Mouse (Mus musculus) kidney, postnatal 25 days (tissue): ENCODE data around the gene Cadm1.

ENCODE experiments used
- DNase-seq, 2 experiments: peaks; one replicate each; pipeline ENCODE4 v3.0.0; 2021; ENCODE audit warnings: mixed read lengths in 2 of 2

Cadm1 gene

GRCm38 (mm10) chr9:47609443-47609842 is 79.5 kb downstream of the Cadm1 start:
- DNase-seq, result no peak

- DNase-seq, result no peak
Measured at GRCm38 (mm10) chr9:47610316-47610715, 80.3 kb downstream of the Cadm1 start.

GRCm38 (mm10) chr9:47612894-47613412 is 83.0 kb downstream of the Cadm1 start:
- no peak for DNase-seq

- no peak for DNase-seq
Measured at GRCm38 (mm10) chr9:47615049-47615448, 85.1 kb downstream of the Cadm1 start.

GRCm38 (mm10) chr9:47616391-47616790 is 86.4 kb downstream of the Cadm1 start:
- no peak for DNase-seq

GRCm38 (mm10) chr9:47619501-47620029 is 89.6 kb downstream of the Cadm1 start:
- peak in 1 of 2 experiments; percentile 35 for DNase-seq

- DNase-seq, result peak; percentile 10 to 40
Measured at GRCm38 (mm10) chr9:47623447-47624445, 93.8 kb downstream of the Cadm1 start.

GRCm38 (mm10) chr9:47624565-47625520 is 94.9 kb downstream of the Cadm1 start:
- DNase-seq, result peak; percentile 16 to 42

- no peak for DNase-seq
Measured at GRCm38 (mm10) chr9:47625621-47626210, 95.7 kb downstream of the Cadm1 start.

- DNase-seq, result no peak
Measured at GRCm38 (mm10) chr9:47627966-47628365, 98.0 kb downstream of the Cadm1 start.

GRCm38 (mm10) chr9:47628550-47628949 is 98.6 kb downstream of the Cadm1 start:
- no peak for DNase-seq

- DNase-seq, result no peak
Measured at GRCm38 (mm10) chr9:47634695-47635094, 104.7 kb downstream of the Cadm1 start.

GRCm38 (mm10) chr9:47642663-47643062 is 112.7 kb downstream of the Cadm1 start:
- DNase-seq, result peak; percentile 27 to 51

GRCm38 (mm10) chr9:47645056-47645455 is 115.1 kb downstream of the Cadm1 start:
- no peak for DNase-seq

- DNase-seq, result no peak
Measured at GRCm38 (mm10) chr9:47651431-47651830, 121.5 kb downstream of the Cadm1 start.

- no peak for DNase-seq
Measured at GRCm38 (mm10) chr9:47652203-47652602, 122.2 kb downstream of the Cadm1 start.

GRCm38 (mm10) chr9:47652936-47653335 is 123.0 kb downstream of the Cadm1 start:
- no peak for DNase-seq

GRCm38 (mm10) chr9:47659366-47660090 is 129.6 kb downstream of the Cadm1 start:
- no peak for DNase-seq

- DNase-seq, result no peak
Measured at GRCm38 (mm10) chr9:47661611-47662010, 131.6 kb downstream of the Cadm1 start.

- no peak for DNase-seq
Measured at GRCm38 (mm10) chr9:47669206-47669605, 139.2 kb downstream of the Cadm1 start.

- no peak for DNase-seq
Measured at GRCm38 (mm10) chr9:47671617-47672016, 141.6 kb downstream of the Cadm1 start.
